Mouse (Mus musculus): ENCODE measurements at regions not wholly inside any gene's neighbourhood (a gene's known extent, or its start where the extent isn't known, plus 50 kb on each side); places are given as distances from the start of the nearest gene placed in this dataset.

DNA sequence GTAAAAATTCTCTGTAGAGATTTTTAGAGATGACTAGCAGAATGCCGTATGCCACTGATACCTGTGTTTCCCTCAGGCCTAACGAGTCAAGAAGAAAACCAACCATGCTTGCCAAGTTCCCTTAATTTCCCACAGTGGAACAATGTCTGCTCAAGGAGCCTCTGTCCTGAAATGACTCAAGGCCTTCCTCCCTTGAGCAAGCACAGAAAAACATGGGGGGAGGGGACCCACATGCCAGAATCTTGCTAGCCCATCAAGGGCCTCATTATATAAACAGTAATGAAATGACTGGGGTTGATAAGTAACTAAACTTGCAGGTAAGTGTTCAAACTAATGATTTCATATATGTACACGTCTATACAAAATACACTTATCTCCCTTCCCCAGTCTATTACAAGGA, 513.0 kb upstream of the Tbl1xr1 start:
- TF ChIP-seq CTCF (IDR thresholded peaks at IDR 0.05; ENCODE audit: low read depth) (no peak), EP300 (optimal IDR thresholded peaks at IDR 0.05) (no peak)
